Mouse (Mus musculus): ENCODE measurements at regions not wholly inside any gene's neighbourhood (a gene's known extent, or its start where the extent isn't known, plus 50 kb on each side); places are given as distances from the start of the nearest gene placed in this dataset.

GRCm38 (mm10) chr16:93042491-93042890 is 216.5 kb upstream of the Runx1 start:
- TF ChIP-seq POLR2A (IDR thresholded peaks at IDR 0.05; ENCODE audit: control insufficient read depth, extremely low read depth, insufficient read depth, low read length, poor library complexity) (no peak), CTCF (IDR thresholded peaks at IDR 0.05; ENCODE audit: borderline replicate concordance, control insufficient read depth, extremely low read depth, insufficient read depth, low read length, poor library complexity) (no peak)
